Mouse (Mus musculus) urinary bladder, postnatal 36 days (tissue): ENCODE measurements around the gene Tas2r137.

Experiments used
- DNase-seq, 2 experiments: peaks; one replicate each; pipeline ENCODE4 v3.0.0; 2022; ENCODE audit warnings: low spot score in 2 of 2, mixed read lengths in 1 of 2

Tas2r137 gene

GRCm38 (mm10) chr6:40490933-40491332 lies at the start of gene Tas2r137:
Gene Tas2r137, plus strand, starts transcription at chr6:40491233.
- DNase-seq, result no peak

GRCm38 (mm10) chr6:40441276-40441675 lies 49.8 kb upstream of the Tas2r137 start:
- DNase-seq, result no peak

DNA sequence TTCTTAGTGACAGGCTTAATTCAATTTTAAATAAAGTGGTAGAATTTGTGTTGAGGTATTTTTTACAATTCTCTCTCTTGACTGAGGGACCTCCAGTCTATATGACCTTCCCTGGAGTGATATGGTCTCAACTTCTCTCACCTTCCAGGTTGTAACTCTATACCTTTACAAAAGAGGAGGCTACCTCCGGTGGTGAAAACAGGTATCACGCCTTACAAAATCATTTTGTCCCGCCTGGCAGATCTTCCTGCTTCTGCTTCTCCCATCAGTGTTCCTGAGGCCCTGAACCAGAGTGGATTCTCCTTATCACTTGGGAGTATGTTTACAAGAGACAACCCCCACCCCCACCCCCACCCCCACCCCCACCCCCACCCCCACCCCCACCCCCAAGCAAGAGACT lies 49.3 kb upstream of the Tas2r137 start:
- DNase-seq, result no peak

- no peak for DNase-seq
Measured at GRCm38 (mm10) chr6:40443281-40443928, 47.6 kb upstream of the Tas2r137 start.

GRCm38 (mm10) chr6:40448626-40449025 lies 42.4 kb upstream of the Tas2r137 start:
- DNase-seq, result no peak

- DNase-seq, result no peak
Measured at GRCm38 (mm10) chr6:40454436-40455041, 36.5 kb upstream of the Tas2r137 start.

- DNase-seq, result no peak
Measured at GRCm38 (mm10) chr6:40465710-40466109, 25.3 kb upstream of the Tas2r137 start.

- peak; percentile 89 to 91 for DNase-seq
Measured at GRCm38 (mm10) chr6:40470916-40471719, 19.9 kb upstream of the Tas2r137 start, which contains the start of gene Ssbp1. Gene Ssbp1, plus strand, starts transcription at chr6:40471352.

GRCm38 (mm10) chr6:40471720-40472010 lies 19.4 kb upstream of the Tas2r137 start:
- DNase-seq, result no peak

DNA sequence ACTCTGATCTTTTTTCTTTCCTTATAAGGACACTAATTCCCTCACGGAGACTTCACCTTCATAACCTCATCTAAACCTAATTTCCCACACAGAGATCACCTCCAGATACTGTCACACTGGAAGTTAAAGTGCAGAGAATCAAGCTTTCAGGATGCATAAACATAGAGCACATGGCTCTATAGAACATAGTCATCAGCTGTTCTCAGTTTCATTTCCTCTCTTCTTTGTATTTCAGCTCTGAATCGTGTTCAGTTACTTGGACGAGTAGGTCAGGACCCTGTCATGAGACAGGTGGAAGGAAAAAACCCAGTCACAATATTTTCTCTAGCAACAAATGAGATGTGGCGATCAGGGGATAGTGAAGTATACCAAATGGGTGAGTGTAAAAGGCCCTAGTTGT lies 14.9 kb upstream of the Tas2r137 start:
- DNase-seq, result no peak

DNA sequence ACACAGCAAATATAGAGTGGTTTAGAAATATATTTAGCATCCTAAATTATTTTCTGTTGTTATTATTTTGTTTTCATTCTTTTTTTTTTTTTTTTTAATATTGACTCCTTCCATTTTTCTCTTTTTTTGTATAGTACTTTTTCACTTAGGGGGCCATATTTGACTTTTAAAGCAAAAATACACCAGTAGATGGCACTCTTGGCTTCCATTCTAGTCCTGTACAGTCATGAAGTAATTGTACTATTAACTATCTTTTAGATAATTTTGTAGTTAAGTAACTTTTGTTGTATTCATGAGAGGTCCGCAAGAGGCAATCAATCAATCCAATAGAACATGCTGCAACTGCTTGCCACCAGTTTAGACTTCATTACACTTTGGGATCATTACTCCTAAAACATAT lies 11.3 kb upstream of the Tas2r137 start:
- DNase-seq, result no peak

- DNase-seq, result no peak
Measured at GRCm38 (mm10) chr6:40482318-40482717, 8.7 kb upstream of the Tas2r137 start.

DNA sequence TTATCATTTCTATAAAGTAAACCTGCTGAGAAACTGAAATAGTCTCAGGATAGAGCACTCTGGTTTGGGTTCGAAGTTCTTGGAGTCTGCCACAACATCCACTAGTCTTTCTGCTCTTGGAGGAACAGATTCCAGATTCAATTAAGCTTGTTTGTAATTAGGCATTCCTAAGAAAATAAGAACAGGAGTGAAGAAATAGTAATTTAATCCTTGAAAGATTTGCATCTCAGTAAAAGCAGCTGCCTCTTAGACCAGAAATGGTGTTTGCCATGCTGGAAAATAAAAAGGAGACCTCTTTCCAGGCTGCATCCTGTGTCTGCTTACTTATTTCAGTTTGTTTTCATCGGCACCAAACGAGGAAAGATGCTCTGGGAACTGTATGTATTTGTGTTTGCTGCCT lies 2.2 kb downstream of the Tas2r137 start, which contains the start of gene Tas2r108:
Gene Tas2r108, plus strand, starts transcription at position 301 of the 400 bp plus-strand sequence.
- DNase-seq, result no peak

- no peak for DNase-seq
Measured at GRCm38 (mm10) chr6:40519408-40519807, 28.4 kb downstream of the Tas2r137 start, which contains the start of gene Prss37. Gene Prss37, minus strand, starts transcription at chr6:40519508.
